Mouse (Mus musculus) kidney, adult 2 months (tissue): ENCODE measurements around the gene Rgl3.

Source experiments
- CTCF ChIP-seq: fragments of 200-500 bp; conservative IDR thresholded peaks from 2 replicates; pipeline ENCODE4 v1.5.1; 2011; ENCODE audit warnings: low read depth, mild to moderate bottlenecking, control low read depth, low read length, moderate library complexity, mixed read lengths; ENCODE audit not compliant: insufficient read depth, insufficient read length
- POLR2A ChIP-seq: fragments of 200-500 bp; IDR thresholded peaks from one replicate; pipeline ENCODE4 v1.6.1; 2011; ENCODE audit warnings: low read depth, low read length, control low read depth

- TF ChIP-seq POLR2A (no peak), CTCF (no peak)
These were observed 7.1 kb upstream of the Rgl3 start for GRCm38 (mm10) chr9:21996178-21996867.
